Mouse (Mus musculus) thymus, adult 2 months (tissue): ENCODE results near the gene Gm20388.

ENCODE experiments used
- CTCF ChIP-seq: fragments of 200-500 bp; IDR thresholded peaks from 2 replicates; pipeline ENCODE4 v1.5.1; 2012; ENCODE audit warnings: mild to moderate bottlenecking, control low read depth, low read length, moderate library complexity, borderline replicate concordance; ENCODE audit not compliant: control insufficient read depth, poor library complexity, insufficient read depth; ENCODE audit errors: extremely low read depth
- POLR2A ChIP-seq: fragments of 200-500 bp; IDR thresholded peaks from 2 replicates; pipeline ENCODE4 v1.6.1; 2012; ENCODE audit warnings: mild to moderate bottlenecking, low read length, control low read depth, moderate library complexity; ENCODE audit not compliant: control insufficient read depth, poor library complexity, insufficient read depth; ENCODE audit errors: extremely low read depth

DNA sequence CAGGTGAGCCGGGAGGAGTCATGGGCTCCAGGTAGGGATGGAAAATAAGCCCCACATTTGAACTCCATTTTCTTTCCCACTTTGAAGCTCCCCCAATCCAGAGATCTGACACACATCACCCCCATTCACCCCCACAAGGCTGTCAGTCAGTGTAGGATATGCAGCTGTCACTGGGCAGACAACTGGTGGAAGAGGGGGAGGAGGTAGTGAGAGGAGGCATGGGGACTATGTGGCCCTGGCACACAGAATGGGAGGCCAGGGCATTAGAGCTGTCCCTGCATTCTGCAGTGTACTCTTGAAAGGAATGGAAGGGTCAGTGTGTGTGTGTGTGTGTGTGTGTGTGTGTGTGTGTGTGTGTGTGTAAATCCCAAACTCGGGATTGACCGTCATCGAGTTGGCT is 3984.6 kb downstream of the Gm20388 start:
- TF ChIP-seq POLR2A, result no peak
- no peak for TF ChIP-seq CTCF
